Mouse (Mus musculus) CD4-positive helper T cell, adult 2 months (primary cell): ENCODE results near the gene Hspe1.

ENCODE experiments used
- DNase-seq: peaks from one replicate; pipeline ENCODE4 v3.0.0-alpha.2; 2012; ENCODE audit warnings: low read depth, missing footprints, low spot score

The Hspe1 gene

GRCm38 (mm10) chr1:55134301-55134700, 46.4 kb downstream of the Hspe1 start:
- no peak for DNase-seq

DNA sequence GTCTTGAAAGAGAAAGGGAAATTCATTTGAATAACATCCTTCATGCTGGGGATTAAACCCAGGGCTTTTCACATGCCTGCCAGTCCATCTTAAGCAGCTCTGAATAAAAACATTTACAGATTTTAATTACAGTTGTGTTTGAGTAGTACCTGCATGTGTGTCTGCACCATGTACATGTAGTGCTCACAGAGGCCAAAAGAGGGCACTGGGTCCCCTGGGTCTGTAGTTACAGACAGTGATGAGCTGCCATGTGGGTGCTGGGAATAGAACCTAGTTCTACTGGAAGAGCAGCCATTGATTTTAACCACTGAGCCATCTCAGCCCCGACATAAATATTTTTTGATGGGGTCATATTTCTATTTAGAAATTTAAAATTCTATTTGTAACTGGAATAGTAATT, 47.9 kb downstream of the Hspe1 start:
- no peak for DNase-seq
